Mouse (Mus musculus): Measurements from ENCODE around the gene Pde7b. TPM values are rescaled to one million over a fixed set of nuclear protein-coding genes. Genes with fewer than 3 reads are reported as not detected.

Pde7b gene
- total RNA-seq, 2 experiments from 2014 or later = 34.9 to 35.9 TPM

GRCm38 (mm10) chr10:20361542-20362449 lies 363.1 kb downstream of the Pde7b start:
- no peak for DNase-seq

DNA sequence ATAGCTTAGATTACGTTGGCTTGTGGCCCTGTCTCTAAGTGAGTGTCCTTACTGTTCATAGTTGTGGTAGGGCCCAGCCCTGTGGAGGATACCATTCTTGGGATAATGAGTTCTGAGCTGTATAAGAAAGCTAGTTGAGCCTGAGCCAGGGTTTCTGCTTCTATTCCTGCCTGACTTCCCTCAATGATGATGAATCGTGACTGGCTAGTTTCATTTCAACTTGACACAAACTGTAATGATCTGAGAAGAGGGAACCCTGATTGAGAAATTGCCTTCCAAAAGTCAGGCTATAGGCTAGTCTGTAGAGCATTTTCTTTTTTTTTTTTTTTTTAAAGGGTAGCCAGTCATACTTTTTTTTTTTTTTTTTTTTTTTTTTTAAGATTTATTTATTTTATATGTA lies 376.0 kb downstream of the Pde7b start:
- DNase-seq = no peak

Other genes with a start within 250 kb of the Pde7b start
- 1 to 10 TPM in 1 of 2 experiments, under 1 TPM in 1; 0.87 to 1.4 TPM for gene Ahi1, start 227.5 kb upstream of the Pde7b start, total RNA-seq (2021)

Measured in gastrocnemius, postnatal 25 days (tissue).